Mouse (Mus musculus): ENCODE results near the gene Slc29a1. TPM values are rescaled to one million over a fixed set of nuclear protein-coding genes. Genes with fewer than 3 reads are reported as not detected.
"Not testable (repeated sequence)": the region's sequence is repeated elsewhere in the genome, so short reads cannot be mapped to it uniquely, and the experiment has no call there.

Slc29a1 gene
- polyA plus RNA-seq, 1 experiment = 35.9 TPM

GRCm38 (mm10) chr17:45628885-45629855, 29.8 kb upstream of the Slc29a1 start:
- H3K4me3 ChIP-seq (ENCODE audit: insufficient read depth, low read length) = peak overlapping the region; percentile 24; the same call in 1 of the 2 replicates
- H3K27ac ChIP-seq (ENCODE audit: insufficient read depth, low read length) = no peak overlapping the region
- TF ChIP-seq POLR2A (IDR thresholded peaks at IDR 0.05; ENCODE audit: extremely low read depth, insufficient read depth, low read length) (no peak), CTCF (IDR thresholded peaks at IDR 0.05; ENCODE audit: extremely low read depth, insufficient read depth, low read length) (no peak)
- peaks cover 2% of the 10 kb centered on the region; the same call in 1 of the 2 replicates for H3K4me1 ChIP-seq (ENCODE audit: control insufficient read depth, insufficient read depth, low read length)

- Histone ChIP-seq H3K27ac (ENCODE audit: insufficient read depth, low read length) (no peak overlapping the region), H3K4me3 (ENCODE audit: insufficient read depth, low read length) (no peak overlapping the region), H3K4me1 (ENCODE audit: control insufficient read depth, insufficient read depth, low read length) (peaks cover 2% of the 10 kb centered on the region; the same call in 1 of the 2 replicates)
- TF ChIP-seq CTCF (IDR thresholded peaks at IDR 0.05; ENCODE audit: extremely low read depth, insufficient read depth, low read length) (no peak), POLR2A (IDR thresholded peaks at IDR 0.05; ENCODE audit: extremely low read depth, insufficient read depth, low read length) (no peak)
Measured at GRCm38 (mm10) chr17:45628160-45628559, 28.8 kb upstream of the Slc29a1 start.

- Histone ChIP-seq H3K4me3 (ENCODE audit: insufficient read depth, low read length) (no peak overlapping the region), H3K27ac (ENCODE audit: insufficient read depth, low read length) (no peak overlapping the region), H3K4me1 (ENCODE audit: control insufficient read depth, insufficient read depth, low read length) (peaks cover 2% of the 10 kb centered on the region; the same call in 1 of the 2 replicates)
- TF ChIP-seq CTCF (IDR thresholded peaks at IDR 0.05; ENCODE audit: extremely low read depth, insufficient read depth, low read length) (peak; percentile 88), POLR2A (IDR thresholded peaks at IDR 0.05; ENCODE audit: extremely low read depth, insufficient read depth, low read length) (no peak)
Measured at GRCm38 (mm10) chr17:45626577-45627134, 27.2 kb upstream of the Slc29a1 start.

- not testable (repeated sequence) for H3K27ac ChIP-seq (ENCODE audit: insufficient read depth, low read length); H3K4me3 ChIP-seq (ENCODE audit: insufficient read depth, low read length); H3K4me1 ChIP-seq (ENCODE audit: control insufficient read depth, insufficient read depth, low read length)
Measured at GRCm38 (mm10) chr17:45623425-45623824, 24.0 kb upstream of the Slc29a1 start.

GRCm38 (mm10) chr17:45619386-45620256, 20.2 kb upstream of the Slc29a1 start:
- Histone ChIP-seq H3K4me3 (ENCODE audit: insufficient read depth, low read length) (no peak overlapping the region), H3K27ac (ENCODE audit: insufficient read depth, low read length) (0 out of 2 replicates have a peak overlapping the region, but pooled peaks have one; percentile 42), H3K4me1 (ENCODE audit: control insufficient read depth, insufficient read depth, low read length) (no peaks in the 10 kb centered on the region)
- no peak for TF ChIP-seq POLR2A (IDR thresholded peaks at IDR 0.05; ENCODE audit: extremely low read depth, insufficient read depth, low read length)
- TF ChIP-seq CTCF (IDR thresholded peaks at IDR 0.05; ENCODE audit: extremely low read depth, insufficient read depth, low read length) = no peak

- Histone ChIP-seq H3K27ac (ENCODE audit: insufficient read depth, low read length) (0 out of 2 replicates have a peak overlapping the region, but pooled peaks have one; percentile 42), H3K4me3 (ENCODE audit: insufficient read depth, low read length) (no peak overlapping the region), H3K4me1 (ENCODE audit: control insufficient read depth, insufficient read depth, low read length) (no peaks in the 10 kb centered on the region)
- TF ChIP-seq CTCF (IDR thresholded peaks at IDR 0.05; ENCODE audit: extremely low read depth, insufficient read depth, low read length) (no peak), POLR2A (IDR thresholded peaks at IDR 0.05; ENCODE audit: extremely low read depth, insufficient read depth, low read length) (no peak)
Measured at GRCm38 (mm10) chr17:45618941-45619385, 19.6 kb upstream of the Slc29a1 start.

- no peak overlapping the region for H3K4me3 ChIP-seq (ENCODE audit: insufficient read depth, low read length)
- H3K4me1 ChIP-seq (ENCODE audit: control insufficient read depth, insufficient read depth, low read length) = no peaks in the 10 kb centered on the region
- no peak overlapping the region for H3K27ac ChIP-seq (ENCODE audit: insufficient read depth, low read length)
- TF ChIP-seq POLR2A (IDR thresholded peaks at IDR 0.05; ENCODE audit: extremely low read depth, insufficient read depth, low read length) (no peak), CTCF (IDR thresholded peaks at IDR 0.05; ENCODE audit: extremely low read depth, insufficient read depth, low read length) (no peak)
Measured at GRCm38 (mm10) chr17:45617655-45618054, 18.2 kb upstream of the Slc29a1 start.

- no peak overlapping the region for H3K27ac ChIP-seq (ENCODE audit: insufficient read depth, low read length)
- no peaks in the 10 kb centered on the region for H3K4me1 ChIP-seq (ENCODE audit: control insufficient read depth, insufficient read depth, low read length)
- TF ChIP-seq POLR2A (IDR thresholded peaks at IDR 0.05; ENCODE audit: extremely low read depth, insufficient read depth, low read length) (no peak), CTCF (IDR thresholded peaks at IDR 0.05; ENCODE audit: extremely low read depth, insufficient read depth, low read length) (no peak)
- no peak overlapping the region for H3K4me3 ChIP-seq (ENCODE audit: insufficient read depth, low read length)
Measured at GRCm38 (mm10) chr17:45616679-45617078, 17.3 kb upstream of the Slc29a1 start.

GRCm38 (mm10) chr17:45616046-45616650, 16.7 kb upstream of the Slc29a1 start:
- Histone ChIP-seq H3K4me1 (ENCODE audit: control insufficient read depth, insufficient read depth, low read length) (no peaks in the 10 kb centered on the region), H3K27ac (ENCODE audit: insufficient read depth, low read length) (no peak overlapping the region), H3K4me3 (ENCODE audit: insufficient read depth, low read length) (no peak overlapping the region)
- TF ChIP-seq POLR2A (IDR thresholded peaks at IDR 0.05; ENCODE audit: extremely low read depth, insufficient read depth, low read length) (no peak), CTCF (IDR thresholded peaks at IDR 0.05; ENCODE audit: extremely low read depth, insufficient read depth, low read length) (no peak)
